Mouse (Mus musculus): ENCODE measurements around the gene Clec2i.

- TF ChIP-seq CTCF (IDR thresholded peaks at IDR 0.05; ENCODE audit: low read depth), result no peak
- TF ChIP-seq EP300 (IDR thresholded peaks at IDR 0.05; ENCODE audit: low read depth), result no peak
Observed at GRCm38 (mm10) chr6:128842356-128842944, 44.9 kb upstream of the Clec2i start.

All from heart, postnatal 0 days (tissue).